Mouse (Mus musculus): ENCODE measurements around the gene Sspn.

Sspn gene

GRCm38 (mm10) chr6:145931341-145931740 is at the start of gene Sspn:
TSS of gene Sspn (plus strand) at chr6:145931641.
- no peak for DNase-seq (ENCODE audit: low spot score)

GRCm38 (mm10) chr6:145883010-145883409 is 48.4 kb upstream of the Sspn start:
- no peak for DNase-seq (ENCODE audit: low spot score)

- no peak for DNase-seq (ENCODE audit: low spot score)
These were observed 47.8 kb upstream of the Sspn start for GRCm38 (mm10) chr6:145883668-145884067.

- DNase-seq (ENCODE audit: low spot score), result no peak
These were observed 46.4 kb upstream of the Sspn start for GRCm38 (mm10) chr6:145885069-145885468.

GRCm38 (mm10) chr6:145886277-145886676 is 45.2 kb upstream of the Sspn start:
- DNase-seq (ENCODE audit: low spot score), result no peak

- no peak for DNase-seq (ENCODE audit: low spot score)
These were observed 43.7 kb upstream of the Sspn start for GRCm38 (mm10) chr6:145887719-145888118.

- DNase-seq (ENCODE audit: low spot score), result no peak
These were observed 39.5 kb upstream of the Sspn start for GRCm38 (mm10) chr6:145891951-145892350.

- DNase-seq (ENCODE audit: low spot score), result no peak
These were observed 38.8 kb upstream of the Sspn start for GRCm38 (mm10) chr6:145892381-145893265.

- no peak for DNase-seq (ENCODE audit: low spot score)
These were observed 37.9 kb upstream of the Sspn start for GRCm38 (mm10) chr6:145893366-145894021.

GRCm38 (mm10) chr6:145894669-145895342 is 36.6 kb upstream of the Sspn start:
- DNase-seq (ENCODE audit: low spot score), result no peak

GRCm38 (mm10) chr6:145904169-145904568 is 27.3 kb upstream of the Sspn start:
- no peak for DNase-seq (ENCODE audit: low spot score)

- DNase-seq (ENCODE audit: low spot score), result no peak
These were observed 26.8 kb upstream of the Sspn start for GRCm38 (mm10) chr6:145904616-145905015.

- DNase-seq (ENCODE audit: low spot score), result no peak
These were observed 25.1 kb upstream of the Sspn start for GRCm38 (mm10) chr6:145906096-145906890.

GRCm38 (mm10) chr6:145909943-145910342 is 21.5 kb upstream of the Sspn start:
- DNase-seq (ENCODE audit: low spot score), result no peak

- no peak for DNase-seq (ENCODE audit: low spot score)
These were observed 20.7 kb upstream of the Sspn start for GRCm38 (mm10) chr6:145910469-145911426.

GRCm38 (mm10) chr6:145912232-145912631 is 19.2 kb upstream of the Sspn start:
- no peak for DNase-seq (ENCODE audit: low spot score)

- DNase-seq (ENCODE audit: low spot score), result no peak
These were observed 16.0 kb upstream of the Sspn start for GRCm38 (mm10) chr6:145915435-145915834.

- no peak for DNase-seq (ENCODE audit: low spot score)
These were observed 15.0 kb upstream of the Sspn start for GRCm38 (mm10) chr6:145916401-145916800.

GRCm38 (mm10) chr6:145918236-145918635 is 13.2 kb upstream of the Sspn start:
- no peak for DNase-seq (ENCODE audit: low spot score)

- no peak for DNase-seq (ENCODE audit: low spot score)
These were observed 7.8 kb upstream of the Sspn start for GRCm38 (mm10) chr6:145923594-145923993.

Measured in ovary, postnatal 10 days (tissue).